In genomic region chr12:26180846-26181245, GRCm38 (mm10) we compare ENCODE assay signal across 18 mouse cellular contexts.
DNase-seq lines count a peak whose midpoint lies in the region; ATAC-seq and TF ChIP-seq lines count a peak whose summit lies in the region.
"Had no signal": no experiment of that assay in that cellular context is flagged by ENCODE, and none has a peak within 500 bp of the region (broad histone marks: within the 10 kb centered on the region; RNA-seq: fewer than 3 reads in every experiment).

No protein-coding gene starts in this region.

- H3K4me1 ChIP-seq in lung, postnatal 0 days (ENCODE audit: insufficient read depth, low read depth, low read length): no peaks in the 10 kb centered on the region
- H3K4me1 ChIP-seq: hindbrain, embryonic 12.5 days; liver, embryonic 12.5 days; neural tube, embryonic 12.5 days had no signal

- no peak overlapping the region for H3K4me2 ChIP-seq in lung, postnatal 0 days (replicated peaks; ENCODE audit: low read depth, low read length)
- H3K4me2 ChIP-seq: embryonic facial prominence, embryonic 12.5 days; hindbrain, embryonic 12.5 days; liver, embryonic 12.5 days; neural tube, embryonic 12.5 days had no signal

- TF ChIP-seq EP300 in lung, postnatal 0 days (IDR thresholded peaks at IDR 0.05): no peak

- H3K9me3 ChIP-seq in lung, postnatal 0 days (ENCODE audit: low read length): no peaks in the 10 kb centered on the region
- H3K9me3 ChIP-seq: embryonic facial prominence, embryonic 12.5 days; hindbrain, embryonic 12.5 days; liver, embryonic 12.5 days; neural tube, embryonic 12.5 days had no signal

- H3K9ac ChIP-seq in lung, postnatal 0 days (replicated peaks; ENCODE audit: low read depth): no peak overlapping the region
- H3K9ac ChIP-seq: embryonic facial prominence, embryonic 12.5 days; hindbrain, embryonic 12.5 days; liver, embryonic 12.5 days; neural tube, embryonic 12.5 days had no signal

- no peaks in the 10 kb centered on the region for H3K27me3 ChIP-seq in lung, postnatal 0 days (replicated peaks; ENCODE audit: insufficient read depth, low read length)
- H3K27me3 ChIP-seq: embryonic facial prominence, embryonic 12.5 days; hindbrain, embryonic 12.5 days; liver, embryonic 12.5 days; neural tube, embryonic 12.5 days had no signal

- H3K4me3 ChIP-seq in left cerebral cortex, adult 2 months: no peak overlapping the region
- H3K4me3 ChIP-seq in lung, postnatal 0 days (ENCODE audit: low read depth, low read length): no peak overlapping the region
- H3K4me3 ChIP-seq: embryonic facial prominence, embryonic 12.5 days; gastrocnemius, adult 2 months; heart, adult 2 months; hindbrain, embryonic 12.5 days; liver, embryonic 12.5 days; neural tube, embryonic 12.5 days had no signal

- 78% methylated on average over 7 of the region's 7 CpGs for WGBS in lung, postnatal 0 days

- DNase-seq in layer of hippocampus, adult 9-11 months: peak; percentile 11
- no peak for DNase-seq in layer of hippocampus, postnatal 25 days (ENCODE audit: extremely low spot score in 1 of 2, low spot score in 1 of 2)
- peak; percentile 18 to 24 for DNase-seq in left cerebral cortex, adult 2 months (ENCODE audit: extremely low spot score in 1 of 2, low spot score in 2 of 2)
- DNase-seq in retina, embryonic 14.5 days (ENCODE audit: low spot score): peak; percentile 37
- DNase-seq in thymus, postnatal 10 days (ENCODE audit: low spot score in 2 of 2): peak; percentile 38 to 40
- DNase-seq in yolk sac, embryonic 10.5 days (ENCODE audit: low spot score): no peak
- DNase-seq in lung, postnatal 0 days (ENCODE audit: low spot score): no peak
- DNase-seq: adrenal gland, postnatal 25 days; cerebellum, postnatal 36 days; gastrocnemius, adult 2 months; heart, adult 2 months; kidney, adult 11 months; kidney, postnatal 25 days had no signal

- H3K27ac ChIP-seq in left cerebral cortex, adult 2 months: no peak overlapping the region; the same call in 1 of the 2 replicates
- no peak overlapping the region for H3K27ac ChIP-seq in lung, postnatal 0 days (ENCODE audit: low read length)
- H3K27ac ChIP-seq: embryonic facial prominence, embryonic 12.5 days; gastrocnemius, adult 2 months; heart, adult 2 months; hindbrain, embryonic 12.5 days; liver, embryonic 12.5 days; neural tube, embryonic 12.5 days had no signal

- intact Hi-C loops in left cerebral cortex, adult 2 months (cut with DNase I): loop anchor here (5.0 kb wide), 1 partner anchor 94 kb away; no protein-coding TSS in a partner anchor

- no peak for TF ChIP-seq CTCF in left cerebral cortex, adult 2 months (IDR thresholded peaks at IDR 0.05)
- no peak for TF ChIP-seq CTCF in lung, postnatal 0 days (IDR thresholded peaks at IDR 0.05)

- H3K36me3 ChIP-seq in lung, postnatal 0 days (ENCODE audit: insufficient read depth, low read length): no peaks in the 10 kb centered on the region
- H3K36me3 ChIP-seq: embryonic facial prominence, embryonic 12.5 days; hindbrain, embryonic 12.5 days; liver, embryonic 12.5 days; neural tube, embryonic 12.5 days had no signal

- no peak for ATAC-seq in inflammation-experienced regulatory T-cells, adult 6 months
- no peak for ATAC-seq in lung, postnatal 0 days
- ATAC-seq: liver, embryonic 12.5 days had no signal

Comparison
In these comparisons a context has a peak if more than half of its experiments do, and no peak if none do; other contexts are left out.
1. DNase-seq: peak in layer of hippocampus, adult 9-11 months (single experiment), left cerebral cortex, adult 2 months (2 of 2), retina, embryonic 14.5 days (single experiment) and thymus, postnatal 10 days (2 of 2); none in layer of hippocampus, postnatal 25 days (0 of 2), yolk sac, embryonic 10.5 days (single experiment) and lung, postnatal 0 days (single experiment).